Mouse (Mus musculus) heart, adult 2 months (tissue): ENCODE results near the gene Cerk.

Experiments
- CTCF ChIP-seq: fragments of 200-600 bp; IDR thresholded peaks from 2 replicates; pipeline ENCODE4 v1.8.1; 2022; ENCODE audit warnings: antibody characterized with exemption, mild to moderate bottlenecking, moderate library complexity
- POLR2A ChIP-seq: fragments of 200-500 bp; IDR thresholded peaks from 2 replicates; pipeline ENCODE4 v1.6.1; 2011; ENCODE audit warnings: mild to moderate bottlenecking, low read depth, low read length, control low read depth; ENCODE audit not compliant: insufficient read depth

DNA sequence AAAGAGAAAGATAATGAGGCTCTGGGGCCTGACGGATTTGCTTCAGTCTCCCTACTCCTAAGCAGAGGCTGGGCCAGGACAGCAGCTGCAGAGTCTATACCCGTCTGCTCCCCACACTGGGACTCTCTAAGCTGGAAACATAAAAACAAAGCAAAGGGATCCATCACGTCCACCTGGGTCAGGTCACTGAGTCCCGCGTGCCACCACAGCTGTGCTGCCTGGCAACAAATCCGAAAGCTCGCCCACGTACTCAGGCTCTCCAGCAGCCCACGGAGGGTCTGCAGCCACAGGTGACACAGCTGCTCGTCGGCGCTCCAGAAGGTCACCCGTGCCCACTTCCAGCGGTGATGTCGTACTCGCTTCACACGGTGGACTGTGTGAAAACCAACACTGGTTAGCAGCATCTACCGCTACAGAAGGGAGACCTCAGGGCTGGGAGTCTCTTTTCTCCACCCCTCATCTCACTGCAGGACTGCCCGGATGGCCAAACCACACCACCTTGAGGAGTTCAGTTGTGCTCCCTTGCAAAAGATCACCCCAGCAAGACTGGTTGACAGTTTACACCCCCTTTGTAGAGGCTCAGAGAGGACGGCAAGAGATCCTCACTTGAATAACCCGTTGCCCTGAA, 21.1 kb downstream of the Cerk start:
- TF ChIP-seq CTCF (no peak), POLR2A (no peak)
